Mouse (Mus musculus) heart, embryonic 11.5 days (tissue): Measurements from ENCODE around the gene Gpr141. TPM values are rescaled to one million over a fixed set of nuclear protein-coding genes. Genes with fewer than 3 reads are reported as not detected.

Experiments
- ATAC-seq: fragments of 200-750 bp; cut with Nextera tagmentation; replicated peaks from 2 replicates; pipeline ENCODE4 v1.8.0; 2017; ENCODE audit warnings: moderate library complexity; ENCODE audit not compliant: insufficient number of reproducible peaks, low FRiP score, low TSS enrichment
- H3K27ac ChIP-seq: fragments of 300-500 bp; sonication (generic); 2 replicates; pipeline ENCODE4 v1.5.1; 2014; ENCODE audit warnings: mild to moderate bottlenecking, low read depth, low read length
- H3K27me3 ChIP-seq: fragments of 300-500 bp; sonication (generic); 2 replicates; pipeline ENCODE4 v1.6.1; 2014; ENCODE audit warnings: mild to moderate bottlenecking, low read length, mixed read lengths; ENCODE audit not compliant: control insufficient read depth, insufficient read depth
- H3K36me3 ChIP-seq: fragments of 300-500 bp; sonication (generic); 2 replicates; pipeline ENCODE4 v1.6.1; 2014; ENCODE audit warnings: mild to moderate bottlenecking, low read length, moderate library complexity, mixed read lengths; ENCODE audit not compliant: control insufficient read depth, insufficient read depth
- H3K4me1 ChIP-seq: fragments of 300-500 bp; sonication (generic); 2 replicates; pipeline ENCODE4 v1.6.1; 2014; ENCODE audit warnings: low read length; ENCODE audit not compliant: control insufficient read depth, insufficient read depth
- H3K4me2 ChIP-seq: fragments of 300-500 bp; sonication (generic); 2 replicates; pipeline ENCODE4 v1.6.1; 2014; ENCODE audit warnings: mild to moderate bottlenecking, moderate library complexity
- H3K4me3 ChIP-seq: fragments of 300-500 bp; sonication (generic); 2 replicates; pipeline ENCODE4 v1.5.1; 2014; ENCODE audit warnings: low read depth, low read length
- H3K9ac ChIP-seq: fragments of 300-500 bp; sonication (generic); 2 replicates; pipeline ENCODE4 v1.6.1; 2014; ENCODE audit warnings: mild to moderate bottlenecking, low read depth, low read length, moderate library complexity
- H3K9me3 ChIP-seq: fragments of 300-500 bp; sonication (generic); replicated peaks from 2 replicates; pipeline ENCODE4 v1.6.1; 2016; ENCODE audit warnings: low read length; ENCODE audit not compliant: control insufficient read depth
- WGBS: fragments of 180-500 bp; shearing (Covaris S2); extraction: QIAGEN DNeasy Blood & Tissue Kit; methylation state at CpG from one replicate; pipeline ENCODE4 v1.1.7; 2014; ENCODE audit not compliant: insufficient replicate concordance; 5-methylcytosine and 5-hydroxymethylcytosine counted together
- polyA plus RNA-seq: library from polyadenylated mRNA; unstranded; fragments of >200 nt; fragmentation: Nextera tagmentation; extraction: Ambion mirVana; gene quantifications from 2 replicates; pipeline ENCODE4 v1.2.1, GENCODE M21; 2014

Gene Gpr141
- polyA plus RNA-seq, 1 experiment from 2014 or later, result 0.17 TPM

- Histone ChIP-seq H3K4me1 (no peaks in the 10 kb centered on the region), H3K27me3 (no peaks in the 10 kb centered on the region), H3K4me3 (no peak overlapping the region), H3K27ac (no peak overlapping the region), H3K9ac (no peak overlapping the region), H3K36me3 (no peaks in the 10 kb centered on the region), H3K9me3 (no peaks in the 10 kb centered on the region), H3K4me2 (no peak overlapping the region)
- WGBS, result 56% methylated on average over 4 of the region's 4 CpGs
- ATAC-seq, result no peak
These were observed 120.3 kb downstream of the Gpr141 start for GRCm38 (mm10) chr13:19703806-19704205.

DNA sequence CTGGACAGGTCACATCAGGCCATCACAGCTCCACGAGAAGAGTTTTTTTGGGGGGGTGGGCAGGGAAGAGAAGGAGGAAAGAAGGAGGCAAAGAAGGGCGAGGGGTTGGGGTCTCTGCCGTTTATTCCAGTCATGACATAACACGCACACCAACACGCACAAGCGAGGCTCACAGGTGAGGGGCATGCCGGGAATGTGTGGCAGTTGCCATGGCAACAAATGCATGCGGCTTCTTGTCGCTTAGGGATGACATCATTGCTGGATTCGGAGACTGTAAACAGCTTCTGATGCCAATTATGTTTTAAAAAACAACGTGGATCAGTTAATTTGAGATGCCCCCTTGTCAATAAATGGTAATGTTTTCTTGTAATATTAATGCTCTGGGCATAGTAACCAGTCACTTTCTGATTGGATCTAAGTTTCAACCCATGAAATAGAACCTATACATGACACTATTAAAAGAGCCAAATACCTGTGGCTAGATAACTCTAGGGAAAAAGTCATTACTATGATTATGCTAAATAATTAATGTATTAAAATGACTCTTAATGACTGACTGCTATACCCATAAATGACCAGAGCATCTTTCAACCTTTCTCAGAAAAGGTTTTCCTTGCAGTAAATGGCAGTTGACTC is 122.5 kb downstream of the Gpr141 start:
- no peaks in the 10 kb centered on the region for H3K27me3 ChIP-seq

DNA sequence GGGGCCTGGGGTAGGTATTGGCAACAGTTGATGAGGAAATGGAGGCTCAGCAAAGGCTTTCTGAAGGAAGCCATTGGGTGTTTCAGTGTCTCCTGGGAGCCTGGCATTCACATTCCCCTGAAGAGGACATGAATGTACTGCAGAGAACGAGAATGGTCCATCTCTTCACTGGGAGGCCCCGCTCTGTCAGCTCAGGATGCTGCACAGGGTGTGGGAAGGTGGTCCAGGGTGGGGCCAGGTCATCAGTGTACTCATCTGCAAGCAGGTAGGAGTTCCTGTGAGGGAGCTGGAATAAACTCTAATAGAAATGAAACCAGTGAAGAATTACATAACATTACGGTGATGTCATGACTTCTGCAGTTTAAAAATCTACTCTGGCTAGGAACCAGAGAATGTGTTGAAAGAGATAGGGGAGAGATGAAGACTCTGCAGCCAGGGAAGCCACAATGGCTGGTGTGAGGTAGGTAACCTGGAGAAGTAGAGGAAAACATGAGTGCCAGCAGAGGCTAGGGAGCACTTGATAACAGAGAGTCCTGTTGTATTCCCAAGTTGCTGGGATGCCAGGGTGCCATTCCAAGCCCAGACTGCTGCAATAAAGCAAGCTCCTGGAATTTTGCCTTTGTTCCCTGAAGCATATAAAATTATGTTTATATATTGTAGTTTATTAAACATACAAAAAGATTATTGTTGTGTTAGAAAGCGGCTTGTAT is 123.2 kb downstream of the Gpr141 start:
- Histone ChIP-seq H3K27me3 (no peaks in the 10 kb centered on the region), H3K4me1 (no peaks in the 10 kb centered on the region), H3K27ac (no peak overlapping the region), H3K4me2 (no peak overlapping the region), H3K9me3 (no peaks in the 10 kb centered on the region), H3K9ac (no peak overlapping the region), H3K4me3 (no peak overlapping the region), H3K36me3 (no peaks in the 10 kb centered on the region)
- 78% methylated on average over 4 of the region's 4 CpGs for WGBS
- no peak for ATAC-seq

More for the DNA sequence above, 122.5 kb downstream of the Gpr141 start:
- 74% methylated on average over 11 of the region's 11 CpGs for WGBS
- no peak overlapping the region for H3K9ac ChIP-seq
- H3K4me2 ChIP-seq, result no peak overlapping the region
- no peaks in the 10 kb centered on the region for H3K9me3 ChIP-seq
- no peak overlapping the region for H3K4me3 ChIP-seq
- no peaks in the 10 kb centered on the region for H3K4me1 ChIP-seq
- no peaks in the 10 kb centered on the region for H3K36me3 ChIP-seq
- no peak for ATAC-seq
- H3K27ac ChIP-seq, result no peak overlapping the region

Other genes with a start within 250 kb of the Gpr141 start
- gene Epdr1, start 204.3 kb downstream of the Gpr141 start, polyA plus RNA-seq, result 26.8 and 34.1 TPM in 2 replicates
- 0.56 and 0.70 TPM in 2 replicates for gene Sfrp4, start 201.2 kb downstream of the Gpr141 start, polyA plus RNA-seq
- gene Nme8, start 126.5 kb downstream of the Gpr141 start, polyA plus RNA-seq, result not detected in 2 replicates